Mouse (Mus musculus) lung, adult 2 months (tissue): ENCODE data around the gene Vps13d.

Source experiments
- CTCF ChIP-seq: fragments of 200-500 bp; IDR thresholded peaks from 2 replicates; pipeline ENCODE4 v1.5.1; 2011; ENCODE audit warnings: mild to moderate bottlenecking, low read length, control low read depth; ENCODE audit not compliant: insufficient read depth
- POLR2A ChIP-seq: fragments of 200-500 bp; IDR thresholded peaks from 2 replicates; pipeline ENCODE4 v1.6.1; 2011; ENCODE audit warnings: low read depth, mild to moderate bottlenecking, control low read depth, low read length, borderline replicate concordance; ENCODE audit errors: extremely low read depth

DNA sequence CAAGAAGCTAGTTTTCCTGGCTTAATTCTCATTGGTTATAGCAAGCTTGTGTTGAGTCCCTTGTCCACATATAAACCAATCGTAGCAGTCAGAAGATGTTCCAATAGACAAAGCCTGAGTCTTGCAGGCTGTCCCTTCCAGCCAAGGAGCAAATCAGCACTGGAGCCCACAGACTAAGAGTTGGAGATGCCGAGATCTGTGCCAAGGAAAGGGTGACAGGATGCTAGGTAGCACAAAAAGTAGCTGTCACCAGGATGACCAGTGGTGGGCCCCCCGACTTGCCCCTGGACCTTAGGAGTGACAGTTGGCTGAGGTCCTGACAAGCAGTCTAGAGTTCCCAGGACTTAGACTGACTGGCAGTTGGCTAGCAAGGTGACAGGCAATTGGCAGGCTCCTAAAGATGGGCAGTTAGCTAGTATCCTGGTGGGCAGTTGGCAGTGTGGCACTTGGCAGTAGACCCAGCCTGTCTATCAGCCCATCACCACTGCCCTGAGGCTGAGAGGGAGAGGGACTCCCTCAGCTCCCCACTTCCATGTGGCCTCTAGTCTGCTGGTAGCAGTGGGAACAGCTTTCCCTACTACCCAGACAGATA, 258.1 kb downstream of the Vps13d start:
- no peak for TF ChIP-seq POLR2A
- no peak for TF ChIP-seq CTCF
